Mouse (Mus musculus): Measurements from ENCODE around the gene Prr9.

The Prr9 gene

GRCm38 (mm10) chr3:92123847-92124246 is at the start of gene Prr9:
TSS of gene Prr9 (minus strand) at chr3:92123947.
- DNase-seq (ENCODE audit: low read depth, low spot score), result no peak

DNA sequence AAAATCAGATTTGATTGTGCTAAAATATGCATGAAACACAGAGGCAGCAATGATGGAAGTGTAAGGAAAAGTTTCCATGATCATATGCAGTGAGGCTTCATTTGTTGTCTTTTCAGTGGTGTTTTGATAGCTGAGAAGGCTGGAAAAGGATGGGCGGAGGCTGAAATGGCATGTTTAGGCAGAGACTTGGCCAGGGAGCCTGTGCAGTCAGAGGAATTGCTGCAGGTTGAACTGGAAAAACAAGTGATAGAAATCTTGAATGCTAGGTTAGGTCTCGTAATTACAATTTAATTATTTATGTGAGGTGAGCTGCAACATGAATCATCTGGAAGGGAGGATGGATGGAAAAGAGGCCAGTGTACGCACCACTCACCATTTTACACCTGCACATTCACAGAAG is 46.1 kb upstream of the Prr9 start:
- DNase-seq (ENCODE audit: low read depth, low spot score), result no peak

- peak; percentile 87 for DNase-seq (ENCODE audit: low read depth, low spot score)
These were observed 29.6 kb upstream of the Prr9 start for GRCm38 (mm10) chr3:92153322-92153721.

GRCm38 (mm10) chr3:92150631-92151277 is 27.0 kb upstream of the Prr9 start:
- peak; percentile 92 for DNase-seq (ENCODE audit: low read depth, low spot score)

DNA sequence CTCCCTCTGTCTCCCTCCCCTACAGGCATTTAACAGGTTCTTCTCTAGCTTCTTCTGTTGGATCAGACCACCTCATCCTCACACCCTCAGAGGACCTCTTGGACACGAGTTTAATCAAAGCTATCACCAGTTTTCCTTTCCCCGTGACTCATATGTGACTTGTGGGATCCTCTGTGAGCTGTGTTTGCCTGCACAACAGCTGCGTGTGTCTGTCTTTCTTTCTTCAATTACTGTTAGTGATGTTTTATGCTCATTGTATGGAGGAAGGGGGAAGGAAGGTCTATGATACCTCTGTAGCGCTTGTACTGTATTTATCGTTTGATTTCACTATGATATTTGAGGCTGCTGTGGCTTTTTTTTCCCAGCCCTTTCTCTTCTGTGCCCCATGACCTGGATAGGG is 24.2 kb upstream of the Prr9 start:
- no peak for DNase-seq (ENCODE audit: low read depth, low spot score)

DNA sequence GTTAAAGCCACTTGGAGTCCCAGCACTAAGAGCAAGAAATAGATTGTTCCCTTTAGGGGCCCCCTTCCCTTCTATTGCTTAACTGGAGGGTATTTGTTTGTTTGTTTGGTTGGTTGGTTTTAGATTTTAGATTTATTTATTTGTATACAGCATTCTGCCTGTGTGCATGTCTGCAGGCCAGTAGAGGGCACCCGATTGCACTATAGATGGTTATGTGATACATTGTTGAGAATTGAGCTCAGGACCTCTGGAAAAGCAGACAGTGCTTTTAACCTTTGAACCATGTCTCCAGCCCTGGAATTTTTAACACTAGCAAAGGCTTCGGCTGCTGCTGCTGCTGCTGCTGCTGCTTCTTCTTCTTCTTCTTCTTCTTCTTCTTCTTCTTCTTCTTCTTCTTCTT is 23.7 kb upstream of the Prr9 start:
- peak; percentile 12 for DNase-seq (ENCODE audit: low read depth, low spot score)

DNA sequence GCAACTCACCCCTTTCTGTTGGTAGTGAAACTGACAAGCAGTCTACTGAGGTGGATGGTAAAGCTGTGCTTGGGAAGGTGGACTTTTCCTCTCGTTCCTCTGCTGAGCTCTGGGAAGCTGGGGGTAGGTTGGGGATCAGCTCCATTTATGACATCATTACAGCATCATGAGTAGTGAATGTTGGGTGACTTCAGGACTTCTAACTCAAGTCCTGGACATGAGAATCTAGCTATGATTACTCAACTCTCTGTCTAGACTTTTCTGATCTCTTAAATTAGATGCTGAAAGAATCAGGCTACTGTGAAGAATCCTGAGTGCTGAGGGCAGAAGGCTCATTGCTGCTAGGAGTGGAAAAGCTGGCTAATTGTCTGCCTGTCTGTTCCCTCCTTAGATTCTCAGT is 18.9 kb upstream of the Prr9 start, which contains the start of gene Lelp1:
Gene Lelp1 (minus strand): TSS at position 101 of the 400 bp plus-strand sequence.
- DNase-seq (ENCODE audit: low read depth, low spot score), result no peak

- peak; percentile 71 for DNase-seq (ENCODE audit: low read depth, low spot score)
These were observed 2.8 kb downstream of the Prr9 start for GRCm38 (mm10) chr3:92120902-92121301.

DNA sequence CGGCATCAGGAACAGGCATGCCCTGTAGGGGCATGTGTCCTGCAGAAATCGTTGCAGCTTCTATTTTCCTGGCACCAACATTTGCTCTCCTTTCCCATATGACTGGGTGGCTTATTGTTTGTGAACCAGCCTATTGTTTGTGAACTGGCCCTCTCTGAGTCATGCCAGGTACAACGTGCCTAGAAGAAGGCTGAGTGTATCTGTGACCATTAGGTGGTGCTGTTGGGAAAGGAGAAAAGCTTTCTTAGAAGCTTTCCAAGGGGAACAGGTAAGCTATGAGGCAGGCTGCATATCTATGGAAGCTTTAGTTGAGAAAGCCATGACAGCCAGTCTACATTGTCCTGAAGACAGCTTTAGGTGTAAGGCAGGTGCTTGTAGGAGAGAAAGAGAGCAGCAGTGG is 5.8 kb downstream of the Prr9 start:
- peak; percentile 66 for DNase-seq (ENCODE audit: low read depth, low spot score)

GRCm38 (mm10) chr3:92111526-92111925 is 12.2 kb downstream of the Prr9 start:
- DNase-seq (ENCODE audit: low read depth, low spot score), result peak; percentile 72

- no peak for DNase-seq (ENCODE audit: low read depth, low spot score)
These were observed 13.0 kb downstream of the Prr9 start for GRCm38 (mm10) chr3:92110790-92111189.

DNA sequence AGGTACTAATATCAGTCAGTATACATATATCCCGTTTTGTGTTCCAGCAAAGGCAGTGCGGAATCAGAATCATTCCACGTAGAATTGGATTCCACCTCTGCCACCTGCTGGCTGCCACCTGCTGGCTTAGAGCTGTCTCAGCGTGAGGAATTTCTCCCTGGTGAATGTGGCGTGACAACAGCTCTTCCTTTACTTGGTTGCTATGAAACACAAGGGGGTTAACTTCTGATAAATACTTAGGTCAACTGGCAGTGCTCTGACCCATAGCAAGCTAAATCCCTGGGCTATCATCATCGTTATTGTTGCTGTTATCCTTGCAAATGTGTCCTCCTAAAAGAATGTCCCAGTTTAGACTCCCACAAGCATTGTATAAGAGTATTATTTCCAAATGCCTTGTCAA is 17.2 kb downstream of the Prr9 start:
- peak; percentile 11 for DNase-seq (ENCODE audit: low read depth, low spot score)

- DNase-seq (ENCODE audit: low read depth, low spot score), result no peak
These were observed 40.7 kb downstream of the Prr9 start, which contains the start of gene Lor for GRCm38 (mm10) chr3:92083042-92083441. TSS of gene Lor (minus strand) at chr3:92083142.

DNA sequence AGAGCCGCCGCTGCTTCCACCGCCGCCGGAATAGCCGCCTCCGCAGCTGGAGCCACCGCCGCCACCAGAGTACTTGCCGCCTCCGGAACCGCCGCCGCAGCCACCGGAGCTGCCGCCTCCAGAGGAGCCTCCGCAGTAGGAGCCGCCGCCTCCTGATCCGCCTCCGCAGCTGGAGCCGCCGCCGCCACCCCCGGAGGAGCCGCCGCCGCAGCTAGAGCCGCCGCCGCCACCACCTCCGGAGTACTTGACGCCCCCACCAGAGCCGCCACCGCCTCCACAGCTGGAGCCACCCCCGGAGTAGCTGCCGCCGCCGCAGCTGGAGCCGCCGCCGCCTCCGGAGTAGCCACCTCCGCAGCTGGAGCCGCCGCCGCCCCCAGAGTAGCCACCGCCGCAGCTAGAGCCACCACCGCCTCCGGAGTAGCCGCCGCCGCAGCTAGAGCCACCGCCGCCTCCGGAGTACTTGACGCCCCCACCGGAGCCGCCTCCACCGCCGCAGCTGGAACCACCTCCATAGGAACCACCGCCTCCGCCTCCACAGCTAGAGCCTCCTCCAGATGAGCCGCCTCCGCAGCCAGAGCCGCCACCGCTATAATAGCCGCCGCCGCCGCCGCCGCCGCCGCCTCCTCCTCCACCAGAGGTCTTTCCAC is 42.3 kb downstream of the Prr9 start:
- no peak for DNase-seq (ENCODE audit: low read depth, low spot score)

DNA sequence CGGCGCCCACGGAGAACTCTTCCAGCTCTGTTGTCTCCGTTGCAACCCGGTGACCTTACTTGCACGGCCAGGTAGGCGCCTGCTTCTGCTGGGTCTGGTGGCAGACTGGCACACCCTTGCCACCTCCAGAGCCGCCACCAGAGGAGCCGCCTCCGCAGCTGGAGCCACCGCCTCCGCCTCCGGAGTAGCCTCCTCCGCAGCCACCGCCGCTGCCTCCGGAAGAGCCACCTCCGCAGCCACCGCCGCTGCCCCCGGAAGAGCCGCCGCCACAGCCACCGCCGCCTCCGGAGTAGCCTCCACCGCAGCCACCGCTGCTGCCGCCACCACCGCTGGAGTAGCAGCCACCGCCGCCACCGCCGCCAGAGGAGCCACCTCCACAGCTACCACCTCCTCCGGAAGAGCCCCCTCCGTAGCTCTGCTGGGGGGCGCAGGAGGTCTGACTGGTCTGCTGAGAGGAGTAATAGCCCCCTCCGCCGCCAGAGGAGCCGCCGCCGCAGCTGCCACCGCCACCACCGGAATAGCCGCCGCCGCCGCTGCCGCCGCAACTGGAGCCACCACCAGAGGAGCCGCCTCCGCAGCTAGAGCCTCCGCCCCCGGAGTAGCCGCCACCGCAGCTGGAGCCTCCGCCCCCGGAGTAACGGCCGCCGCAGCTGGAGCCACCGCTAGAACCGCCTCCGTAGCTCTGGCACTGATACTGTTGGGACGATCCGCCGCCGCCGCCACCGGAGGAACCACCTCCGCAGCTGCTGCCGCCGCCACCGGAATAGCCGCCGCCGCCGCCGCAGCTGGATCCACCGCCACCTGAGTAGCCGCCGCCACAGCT is 43.1 kb downstream of the Prr9 start:
- DNase-seq (ENCODE audit: low read depth, low spot score), result no peak
